Mouse (Mus musculus): ENCODE results near the gene Gm3055.
A peak's percentile ranks its signal among the peaks of the same experiment; 100 is the strongest.
"Not testable (repeated sequence)": the region's sequence is repeated elsewhere in the genome, so short reads cannot be mapped to it uniquely, and the experiment has no call there.

Gm3055 gene

GRCm38 (mm10) chr10:81770506-81771403, at the start of gene Gm3055:
TSS of gene Gm3055 (minus strand) at chr10:81771161.
- not testable (repeated sequence) for DNase-seq

- peak; percentile 5 for DNase-seq
These were observed 40.9 kb upstream of the Gm3055 start, which contains the start of gene Gm4767 for GRCm38 (mm10) chr10:81811899-81812298. TSS of gene Gm4767 (plus strand) at chr10:81812186.

GRCm38 (mm10) chr10:81771404-81771777, 430 bp upstream of the Gm3055 start:
- DNase-seq: not testable (repeated sequence)

- not testable (repeated sequence) for DNase-seq
These were observed 66.2 kb downstream of the Gm3055 start, which contains the start of gene Zfp433 for GRCm38 (mm10) chr10:81704531-81705301. TSS of gene Zfp433 (plus strand) at chr10:81704825.

Measured in kidney, postnatal 14 days (tissue).